Mouse (Mus musculus) heart, adult 2 months (tissue): ENCODE results near the gene Gsc2.

Experiments
- CTCF ChIP-seq: fragments of 200-600 bp; IDR thresholded peaks from 2 replicates; pipeline ENCODE4 v1.8.1; 2022; ENCODE audit warnings: antibody characterized with exemption, mild to moderate bottlenecking, moderate library complexity
- POLR2A ChIP-seq: fragments of 200-500 bp; IDR thresholded peaks from 2 replicates; pipeline ENCODE4 v1.6.1; 2011; ENCODE audit warnings: mild to moderate bottlenecking, low read depth, low read length, control low read depth; ENCODE audit not compliant: insufficient read depth

- no peak for TF ChIP-seq CTCF
- no peak for TF ChIP-seq POLR2A
Measured at GRCm38 (mm10) chr16:17938187-17938586, 23.3 kb upstream of the Gsc2 start.
